Mouse (Mus musculus) kidney, postnatal 0 days (tissue): ENCODE data around the gene Troap. TPM values are rescaled to one million over a fixed set of nuclear protein-coding genes. Genes with fewer than 3 reads are reported as not detected.

Source experiments
- ATAC-seq: fragments of 200-750 bp; cut with Nextera tagmentation; replicated peaks from 2 replicates; pipeline ENCODE4 v1.8.0; 2017; ENCODE audit warnings: low read depth, moderate number of reproducible peaks, moderate TSS enrichment, moderate library complexity; ENCODE audit not compliant: low FRiP score
- DNase-seq: peaks from one replicate; pipeline ENCODE4 v3.0.0-alpha.2; 2016; ENCODE audit warnings: low spot score
- H3K27ac ChIP-seq: fragments of 300-500 bp; sonication (generic); 2 replicates; pipeline ENCODE4 v1.5.1; 2014; ENCODE audit warnings: mild to moderate bottlenecking
- H3K27me3 ChIP-seq: fragments of 300-500 bp; sonication (generic); 2 replicates; pipeline ENCODE4 v1.6.1; 2014; ENCODE audit warnings: low read length, mixed read lengths; ENCODE audit not compliant: insufficient read depth
- H3K36me3 ChIP-seq: fragments of 300-500 bp; sonication (generic); 2 replicates; pipeline ENCODE4 v1.6.1; 2014; ENCODE audit warnings: low read length, mixed read lengths; ENCODE audit not compliant: insufficient read depth
- H3K4me1 ChIP-seq: fragments of 300-500 bp; sonication (generic); replicated peaks from 2 replicates; pipeline ENCODE4 v1.6.1; 2014; ENCODE audit warnings: antibody characterized with exemption, low read length, mixed read lengths; ENCODE audit not compliant: insufficient read depth
- H3K4me2 ChIP-seq: fragments of 300-500 bp; sonication (generic); 2 replicates; pipeline ENCODE4 v1.6.1; 2014; ENCODE audit warnings: mild to moderate bottlenecking, low read length, moderate library complexity, mixed read lengths
- H3K4me3 ChIP-seq: fragments of 300-500 bp; sonication (generic); replicated peaks from 2 replicates; pipeline ENCODE4 v1.5.1; 2014; ENCODE audit warnings: low read depth, low read length
- H3K9ac ChIP-seq: fragments of 300-500 bp; sonication (generic); 2 replicates; pipeline ENCODE4 v1.6.1; 2014; ENCODE audit warnings: low read depth, low read length
- H3K9me3 ChIP-seq: fragments of 300-500 bp; sonication (generic); replicated peaks from 2 replicates; pipeline ENCODE4 v1.6.1; 2016; ENCODE audit warnings: low read length, inconsistent platforms, mixed read lengths
- CTCF ChIP-seq: IDR thresholded peaks from 2 replicates; pipeline ENCODE4 v1.5.1; 2016; ENCODE audit warnings: antibody characterized with exemption, low read depth, mild to moderate bottlenecking, moderate library complexity
- WGBS: fragments of 180-500 bp; shearing (Covaris S2); extraction: QIAGEN DNeasy Blood & Tissue Kit; methylation state at CpG from one replicate; pipeline ENCODE4 v1.1.7; 2014; 5-methylcytosine and 5-hydroxymethylcytosine counted together
- polyA plus RNA-seq: library from polyadenylated mRNA; unstranded; fragments of >200 nt; fragmentation: Nextera tagmentation; extraction: Ambion mirVana; gene quantifications from 2 replicates; pipeline ENCODE4 v1.2.1, GENCODE M21; 2015

Troap gene
- polyA plus RNA-seq, 1 experiment from 2014 or later, result 11.5 TPM

- DNase-seq (no peak), ATAC-seq (no peak)
- Histone ChIP-seq H3K27me3 (peaks cover 20% of the 10 kb centered on the region; the same call in 1 of the 2 replicates), H3K4me3 (no peak overlapping the region), H3K36me3 (peaks cover 10% of the 10 kb centered on the region; the same call in 1 of the 2 replicates), H3K27ac (no peak overlapping the region), H3K4me1 (peaks cover 4% of the 10 kb centered on the region; the same call in 1 of the 2 replicates), H3K9ac (no peak overlapping the region), H3K4me2 (no peak overlapping the region), H3K9me3 (no peaks in the 10 kb centered on the region)
- 88% methylated on average over 16 of the region's 16 CpGs for WGBS
- no peak for TF ChIP-seq CTCF
These were observed 8.5 kb downstream of the Troap start for GRCm38 (mm10) chr15:99082840-99083239.

- H3K36me3 ChIP-seq, result peaks cover 5% of the 10 kb centered on the region; the same call in 1 of the 2 replicates
- no peaks in the 10 kb centered on the region for H3K9me3 ChIP-seq
- DNase-seq, result peak; percentile 86
- TF ChIP-seq CTCF, result peak; percentile 80
- 67% methylated on average over 9 of the region's 9 CpGs for WGBS
- no peak overlapping the region for H3K27ac ChIP-seq
- peaks cover 22% of the 10 kb centered on the region; the same call in 1 of the 2 replicates for H3K27me3 ChIP-seq
- H3K9ac ChIP-seq, result no peak overlapping the region
- no peak overlapping the region for H3K4me2 ChIP-seq
- no peak overlapping the region for H3K4me3 ChIP-seq
- H3K4me1 ChIP-seq, result peaks cover 4% of the 10 kb centered on the region; the same call in 1 of the 2 replicates
- no peak for ATAC-seq
These were observed 8.9 kb downstream of the Troap start for GRCm38 (mm10) chr15:99083258-99083657.

GRCm38 (mm10) chr15:99083867-99084557 lies 9.6 kb downstream of the Troap start:
- Histone ChIP-seq H3K4me2 (peak overlapping the region; percentile 43), H3K4me3 (no peak overlapping the region), H3K9me3 (no peaks in the 10 kb centered on the region), H3K4me1 (peaks cover 4% of the 10 kb centered on the region; the same call in 1 of the 2 replicates), H3K27ac (0 out of 2 replicates have a peak overlapping the region, but pooled peaks have one; percentile 31), H3K27me3 (peaks cover 22% of the 10 kb centered on the region; the same call in 1 of the 2 replicates), H3K9ac (no peak overlapping the region), H3K36me3 (0 out of 2 replicates have a peak, but pooled peaks cover 5% of the 10 kb centered on the region)
- ATAC-seq (peak; percentile 37; the same call in 1 of the 2 replicates), DNase-seq (peak; percentile 80)
- 11% methylated on average over 11 of the region's 11 CpGs for WGBS
- TF ChIP-seq CTCF, result no peak

- no peak; the same call in 1 of the 2 replicates for ATAC-seq
- H3K4me1 ChIP-seq, result peaks cover 4% of the 10 kb centered on the region; the same call in 1 of the 2 replicates
- H3K9me3 ChIP-seq, result no peaks in the 10 kb centered on the region
- H3K27ac ChIP-seq, result no peak overlapping the region
- H3K4me2 ChIP-seq, result peak overlapping the region; percentile 43
- H3K36me3 ChIP-seq, result 0 out of 2 replicates have a peak, but pooled peaks cover 5% of the 10 kb centered on the region
- no peak overlapping the region for H3K9ac ChIP-seq
- 26% methylated on average over 19 of the region's 19 CpGs for WGBS
- TF ChIP-seq CTCF, result no peak
- H3K4me3 ChIP-seq, result no peak overlapping the region
- DNase-seq, result no peak
- peaks cover 22% of the 10 kb centered on the region for H3K27me3 ChIP-seq
These were observed 10.2 kb downstream of the Troap start for GRCm38 (mm10) chr15:99084618-99085017.

- no peaks in the 10 kb centered on the region for H3K9me3 ChIP-seq
- 0 out of 2 replicates have a peak, but pooled peaks cover 5% of the 10 kb centered on the region for H3K36me3 ChIP-seq
- ATAC-seq (no peak), DNase-seq (no peak)
- peaks cover 4% of the 10 kb centered on the region; the same call in 1 of the 2 replicates for H3K4me1 ChIP-seq
- peaks cover 22% of the 10 kb centered on the region for H3K27me3 ChIP-seq
- no peak overlapping the region for H3K4me2 ChIP-seq
- WGBS, result 85% methylated on average over 4 of the region's 4 CpGs
- no peak overlapping the region for H3K4me3 ChIP-seq
- TF ChIP-seq CTCF, result no peak
- no peak overlapping the region for H3K9ac ChIP-seq
- no peak overlapping the region for H3K27ac ChIP-seq
These were observed 11.6 kb downstream of the Troap start for GRCm38 (mm10) chr15:99085997-99086396.

GRCm38 (mm10) chr15:99087253-99088075 lies 13.1 kb downstream of the Troap start, which contains the start of gene C1ql4:
C1ql4 (minus strand) TSS chr15:99087817.
- Histone ChIP-seq H3K9me3 (no peaks in the 10 kb centered on the region), H3K27me3 (peaks cover 22% of the 10 kb centered on the region), H3K4me2 (peak within 1 kb of the TSS; percentile 53), H3K27ac (no peak within 1 kb of the TSS), H3K4me3 (peak within 1 kb of the TSS; percentile 17), H3K9ac (peak within 1 kb of the TSS; percentile 35; the same call in 1 of the 2 replicates), H3K36me3 (no peaks in the 10 kb centered on the region), H3K4me1 (peaks cover 4% of the 10 kb centered on the region; the same call in 1 of the 2 replicates)
- ATAC-seq (no peak), DNase-seq (no peak)
- 6% methylated on average over 58 of the region's 60 CpGs for WGBS
- TF ChIP-seq CTCF, result peak; percentile 61
